Mouse (Mus musculus): ENCODE measurements around the gene Mta2. TPM values are rescaled to one million over a fixed set of nuclear protein-coding genes. Genes with fewer than 3 reads are reported as not detected.

The Mta2 gene
- polyA plus RNA-seq (2017; shearing (Covaris generic)): 219 TPM

DNA sequence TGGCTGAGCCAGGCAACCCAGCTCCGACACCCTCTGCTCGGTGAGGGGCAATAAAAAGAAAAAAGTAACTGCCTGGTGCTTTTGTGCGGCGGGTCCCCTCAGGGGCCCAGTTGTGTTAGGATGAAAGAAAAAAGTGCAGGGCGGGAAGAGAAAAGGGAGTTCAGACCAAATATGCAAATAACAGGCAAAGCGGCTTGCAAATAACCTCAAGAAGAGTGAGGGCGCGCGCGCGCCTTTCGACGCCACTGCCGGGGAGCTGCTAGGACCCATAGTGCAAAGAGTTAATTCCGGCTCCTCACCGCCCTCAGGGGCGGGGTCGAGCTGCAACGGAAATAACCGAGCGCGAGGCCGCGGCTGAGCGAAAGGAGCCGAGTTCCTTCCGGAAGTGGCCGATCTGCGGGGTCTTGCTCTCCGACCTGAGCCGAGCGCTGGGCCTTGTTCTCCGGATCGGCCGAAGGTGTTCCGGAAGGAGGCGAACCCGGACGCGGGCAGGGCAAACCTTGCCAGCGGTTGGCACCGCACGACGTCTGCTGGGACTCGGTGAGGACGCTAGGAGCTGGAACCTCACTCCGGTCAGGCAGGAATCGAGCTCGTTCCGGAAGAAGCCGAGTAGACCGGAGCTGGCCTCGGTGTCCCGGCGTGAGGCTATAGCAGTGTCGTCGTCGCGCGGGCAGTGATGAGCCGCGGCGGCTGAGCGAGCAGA, at the start of gene Mta2:
Mta2 (plus strand) TSS at position 361 of the 703 bp plus-strand sequence.

DNA sequence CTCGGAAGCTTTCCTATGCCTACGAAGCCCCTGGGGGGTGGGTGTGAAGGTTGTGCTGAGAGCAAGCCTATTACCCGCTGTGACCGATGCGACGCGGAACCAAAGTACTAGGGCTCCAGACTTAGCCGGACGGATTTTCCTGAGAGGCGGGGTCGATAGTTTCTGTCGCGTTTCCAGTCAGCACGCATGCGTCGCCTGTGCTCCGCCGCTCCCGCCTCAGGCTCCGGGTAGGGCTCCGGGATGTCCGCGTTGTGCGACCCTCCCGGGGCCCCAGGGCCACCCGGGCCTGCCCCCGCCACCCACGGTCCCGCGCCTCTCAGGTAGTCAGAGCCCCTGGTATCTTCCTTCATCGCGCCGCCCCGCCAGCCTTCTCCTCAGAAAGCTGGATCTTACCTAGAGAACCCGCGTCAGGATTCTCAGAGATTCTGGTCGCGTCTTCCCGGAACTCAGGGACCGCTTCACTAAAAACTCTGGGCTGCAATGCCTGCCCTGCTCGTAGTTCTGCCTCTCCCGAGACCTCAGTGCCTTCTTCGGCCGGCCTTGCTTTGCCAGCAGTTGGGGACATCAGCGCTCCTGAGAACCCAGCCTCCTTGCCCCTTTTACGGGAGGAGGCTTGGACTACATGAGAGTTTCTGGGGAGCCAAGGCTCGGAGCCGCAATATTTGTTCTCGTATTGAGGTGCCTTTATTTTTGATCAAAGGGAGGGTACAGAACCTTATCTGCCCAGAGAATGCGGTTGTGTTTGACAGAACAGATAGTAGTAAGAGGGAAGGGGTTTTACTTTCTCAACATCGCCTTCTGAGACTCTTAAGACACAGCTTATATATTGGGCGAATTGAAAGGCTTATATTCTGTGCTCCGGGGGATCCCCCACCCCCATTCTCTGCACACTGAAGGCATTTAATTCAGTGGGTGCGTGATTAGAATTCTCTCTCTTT, 48.6 kb upstream of the Mta2 start, which contains the start of gene Ints5:
Ints5 (plus strand) TSS at position 177 of the 938 bp plus-strand sequence.

DNA sequence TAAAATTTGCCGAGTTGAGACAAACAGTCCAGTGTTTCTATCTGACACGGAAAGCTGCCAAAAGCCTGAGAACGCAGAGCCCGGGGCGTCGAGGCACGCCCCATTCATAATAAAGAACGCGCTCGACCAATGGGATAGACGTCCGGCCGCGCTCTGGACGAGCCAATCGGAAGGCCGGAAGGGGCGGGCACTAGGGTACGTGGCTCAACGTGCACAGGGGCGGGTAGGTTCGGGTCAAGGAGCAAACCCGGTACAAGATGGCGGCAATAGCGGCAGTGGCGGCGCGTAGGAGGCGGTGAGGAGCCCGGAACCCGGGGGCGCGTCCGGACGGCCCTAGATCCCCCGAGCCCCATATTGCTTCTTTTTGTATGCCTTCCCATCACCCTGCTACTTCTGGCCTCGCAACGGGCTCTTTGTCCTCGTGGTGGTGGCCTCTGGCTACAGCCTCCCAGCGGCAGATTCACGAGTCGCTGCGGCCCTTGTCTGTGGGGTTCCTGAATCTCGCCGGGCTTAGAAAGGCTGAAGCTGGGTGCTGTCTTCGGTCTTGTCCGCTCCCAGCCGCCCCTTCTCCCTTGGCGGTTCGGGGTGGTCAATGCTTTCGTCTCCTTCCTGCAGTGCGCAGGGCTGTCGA, 43.7 kb upstream of the Mta2 start, which contains the start of gene Ganab:
Ganab (plus strand) TSS at position 207 of the 631 bp plus-strand sequence.

DNA sequence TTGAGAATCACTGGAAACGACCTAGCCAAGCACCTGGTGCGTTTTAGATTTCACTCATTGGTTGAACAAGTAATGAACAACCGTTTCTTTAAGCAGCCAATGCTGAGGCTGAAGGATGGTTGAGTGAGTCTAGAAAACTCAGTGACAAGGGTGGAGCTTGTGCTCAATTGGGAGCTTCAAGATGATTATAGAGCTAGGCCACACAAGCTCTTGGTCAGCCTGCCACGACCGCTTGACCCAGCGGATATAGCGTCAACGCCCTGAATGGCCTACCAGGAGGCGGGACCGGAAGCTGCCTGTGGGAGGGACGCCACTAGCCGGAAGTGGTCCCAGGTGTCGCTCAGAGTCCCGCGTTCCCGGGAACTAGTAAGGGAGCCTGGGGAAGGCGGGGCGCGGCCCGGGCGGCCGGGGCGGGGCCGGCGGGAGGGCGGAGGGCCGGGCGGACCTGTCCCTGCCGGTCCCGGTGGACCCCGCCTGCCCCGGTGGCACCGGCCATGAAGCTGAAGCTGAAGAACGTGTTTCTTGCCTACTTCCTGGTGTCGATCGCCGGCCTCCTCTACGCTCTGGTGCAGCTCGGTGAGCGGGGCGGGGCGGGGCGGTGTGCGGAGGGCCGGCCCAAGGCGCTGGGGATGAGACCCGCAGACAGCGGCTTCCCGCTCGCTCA, 21.5 kb upstream of the Mta2 start, which contains the start of gene B3gat3:
B3gat3 (plus strand) TSS at position 302 of the 664 bp plus-strand sequence.

DNA sequence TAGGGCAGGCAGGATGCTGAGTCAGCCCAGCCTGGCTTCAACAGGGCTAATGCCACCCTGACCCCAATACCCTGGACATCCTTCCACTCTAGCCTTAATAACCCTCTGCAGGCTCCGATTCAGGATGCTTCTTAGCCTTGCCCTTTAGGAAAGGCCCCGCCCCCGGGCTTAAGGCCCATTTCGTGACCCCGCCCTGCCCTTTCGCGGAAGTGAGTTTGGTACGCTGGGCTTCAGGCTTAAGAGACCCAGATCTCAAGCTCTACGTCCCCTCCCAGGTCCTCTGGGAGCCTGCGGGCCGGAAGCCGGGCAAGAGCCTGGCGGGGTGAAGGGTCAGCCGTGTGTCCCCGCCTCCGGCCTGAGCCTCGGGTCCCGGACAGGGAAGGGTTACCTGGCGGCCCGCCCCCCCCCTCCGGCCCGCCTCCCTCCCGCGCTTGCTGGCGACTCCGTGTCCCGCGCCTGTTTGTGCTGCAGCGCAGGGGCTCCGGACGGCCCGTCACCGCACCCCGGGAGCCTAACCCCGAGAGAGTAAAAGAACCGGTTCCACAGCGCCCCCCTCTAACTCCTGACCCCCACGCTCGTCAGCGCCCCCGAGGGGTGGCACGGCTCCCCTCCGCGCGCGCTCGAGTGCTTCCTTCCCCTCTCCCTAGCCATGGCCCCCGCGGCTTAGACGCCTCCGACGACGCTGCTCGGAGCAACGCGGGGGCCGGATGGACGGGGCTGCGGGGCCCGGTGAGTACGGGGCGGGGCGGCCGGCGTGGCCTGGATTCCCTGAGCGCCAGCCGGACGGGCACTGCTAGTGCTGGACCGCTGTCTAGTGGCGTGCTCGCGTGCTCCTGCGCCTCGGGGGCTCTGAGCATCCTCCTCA, 12.2 kb upstream of the Mta2 start, which contains the start of the genes Rom1 and Eml3:
Rom1 (minus strand) TSS at position 133 of the 865 bp plus-strand sequence.
Eml3 (plus strand) TSS at position 329 of the 865 bp plus-strand sequence.

DNA sequence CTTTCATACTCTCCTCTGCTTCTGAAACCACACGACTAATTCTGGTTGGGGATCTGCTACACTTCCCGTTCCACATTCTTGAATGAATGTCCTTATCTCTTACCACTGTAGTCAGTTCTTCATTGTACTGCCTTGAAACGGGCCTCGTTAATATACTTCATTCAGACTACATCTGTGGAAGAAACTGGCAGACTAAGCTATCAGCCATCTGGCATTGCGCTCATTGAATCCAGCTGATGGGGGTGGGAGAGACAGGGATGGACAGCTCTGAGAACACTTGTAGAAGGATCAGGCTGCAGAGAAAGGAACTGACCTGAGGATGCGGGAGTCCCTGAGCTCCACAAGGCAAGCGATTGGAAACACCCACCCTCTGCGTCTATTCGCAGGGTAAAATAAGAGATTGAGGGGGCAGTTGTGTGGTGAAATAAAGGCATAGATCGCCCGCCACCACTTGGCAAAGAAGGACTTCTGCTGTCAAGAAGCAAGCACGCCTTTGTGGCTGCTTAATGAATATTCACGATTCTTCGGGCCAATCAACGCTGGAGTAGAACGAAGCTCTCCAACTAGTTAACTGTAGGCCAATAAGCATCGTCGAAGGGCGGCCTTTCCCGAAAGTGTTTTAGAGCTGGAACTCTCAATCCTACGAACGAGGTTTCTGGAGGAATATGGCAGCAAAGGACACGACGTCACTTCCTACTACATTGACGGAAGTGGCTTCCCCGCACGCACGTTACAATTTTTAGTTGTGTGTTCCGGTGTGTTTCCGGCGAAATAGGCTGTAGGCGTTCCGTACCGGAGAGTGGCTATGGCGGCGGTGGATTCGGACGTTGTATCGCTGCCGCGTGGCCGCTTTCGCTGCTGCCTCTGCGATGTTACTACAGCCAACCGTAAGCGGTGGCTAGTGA, 11.7 kb downstream of the Mta2 start, which contains the start of gene Tut1:
Tut1 (plus strand) TSS at position 713 of the 905 bp plus-strand sequence.

DNA sequence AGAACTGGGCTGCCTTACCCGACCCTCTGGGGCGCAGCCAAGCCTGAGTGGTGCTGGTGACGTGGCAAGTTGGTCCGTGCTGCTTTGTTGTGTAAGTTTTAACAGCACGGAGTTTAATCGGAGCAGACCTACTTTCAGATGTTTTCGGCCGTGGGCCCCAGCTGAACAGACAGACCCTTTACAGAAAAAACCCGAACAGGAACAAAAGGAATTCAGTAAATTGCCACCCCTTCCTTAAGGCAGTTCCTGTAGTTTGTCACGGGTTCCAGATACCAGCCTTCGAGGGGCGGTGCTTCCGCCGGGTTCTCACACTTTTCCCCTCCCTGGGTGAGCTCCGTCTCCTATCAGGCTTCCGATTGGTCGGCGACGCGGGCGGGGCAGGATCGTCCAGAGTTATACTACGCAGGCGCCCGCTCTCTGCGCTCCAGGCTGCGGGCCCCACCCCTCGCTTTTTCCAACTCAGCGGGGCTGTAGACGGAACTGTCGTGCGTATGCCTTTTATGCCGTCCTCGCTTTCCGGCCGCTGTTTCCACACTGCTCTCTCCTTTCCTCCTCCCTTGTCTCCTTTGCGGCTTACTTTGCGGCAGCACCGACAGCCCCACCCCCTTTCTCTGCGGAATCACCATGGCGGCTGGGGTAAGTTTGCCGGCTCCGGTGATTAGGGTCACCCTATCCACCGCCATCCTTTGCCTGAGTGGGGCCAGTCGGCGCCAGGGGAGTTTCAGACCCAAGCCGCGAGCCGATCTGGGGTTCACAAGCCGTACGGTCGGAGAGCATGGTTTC, 25.1 kb downstream of the Mta2 start, which contains the start of gene Eef1g:
Eef1g (plus strand) TSS at position 452 of the 783 bp plus-strand sequence.

DNA sequence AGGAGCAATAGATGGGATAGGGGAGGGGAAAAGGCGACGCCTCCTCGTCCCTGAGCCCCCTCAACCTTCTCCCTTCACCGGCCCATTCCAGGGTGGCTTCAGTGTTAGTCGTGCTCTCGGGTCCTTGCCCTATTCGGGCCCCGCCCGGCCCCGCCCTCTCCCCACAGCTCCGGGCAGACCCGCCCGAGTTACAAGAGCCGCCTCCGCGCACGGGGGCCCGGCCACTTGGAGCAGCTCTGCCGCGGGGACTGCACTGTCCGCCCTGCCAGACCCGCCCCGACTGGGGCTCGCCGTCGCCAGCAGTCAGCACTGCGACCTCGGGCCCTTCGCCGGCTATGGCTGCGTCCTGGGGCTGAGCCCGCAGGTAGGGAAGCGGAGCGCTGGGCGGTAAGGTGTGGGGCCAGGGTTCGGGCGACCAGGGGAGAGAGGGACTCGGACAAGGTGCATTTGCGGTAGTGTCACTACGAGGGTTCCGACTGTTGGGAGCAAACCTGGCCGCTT, 47.4 kb downstream of the Mta2 start, which contains the start of gene Ahnak:
Ahnak (plus strand) TSS at position 219 of the 501 bp plus-strand sequence.

Other genes starting within 250 kb of the Mta2 start
- gene Slc3a2, start 218.5 kb upstream of the Mta2 start, polyA plus RNA-seq (2017; shearing (Covaris generic)): 546 TPM
- 91.5 TPM for gene Wdr74, start 206.0 kb upstream of the Mta2 start, polyA plus RNA-seq (2017; shearing (Covaris generic))
- 3.0 TPM for gene 1700092M07Rik, start 201.2 kb upstream of the Mta2 start, polyA plus RNA-seq (2017; shearing (Covaris generic))
- gene Stx5a, start 200.5 kb upstream of the Mta2 start, polyA plus RNA-seq (2017; shearing (Covaris generic)): 246 TPM
- gene Nxf1, start 184.8 kb upstream of the Mta2 start, polyA plus RNA-seq (2017; shearing (Covaris generic)): 362 TPM
- 32.4 TPM for gene Tmem223, start 170.9 kb upstream of the Mta2 start, polyA plus RNA-seq (2017; shearing (Covaris generic))
- 143 TPM for gene Tmem179b, start 167.4 kb upstream of the Mta2 start, polyA plus RNA-seq (2017; shearing (Covaris generic))
- 9.7 TPM for gene Taf6l, start 155.5 kb upstream of the Mta2 start, polyA plus RNA-seq (2017; shearing (Covaris generic))
- 74.4 TPM for gene Polr2g, start 143.3 kb upstream of the Mta2 start, polyA plus RNA-seq (2017; shearing (Covaris generic))
- 1.4 TPM for gene Zbtb3, start 139.3 kb upstream of the Mta2 start, polyA plus RNA-seq (2017; shearing (Covaris generic))
- gene Ttc9c, start 122.5 kb upstream of the Mta2 start, polyA plus RNA-seq (2017; shearing (Covaris generic)): 23.9 TPM
- gene Hnrnpul2, start 121.9 kb upstream of the Mta2 start, polyA plus RNA-seq (2017; shearing (Covaris generic)): 14.0 TPM
- not detected for gene AC129217.1, start 112.1 kb upstream of the Mta2 start, polyA plus RNA-seq (2017; shearing (Covaris generic))
- gene Bscl2, start 104.4 kb upstream of the Mta2 start, polyA plus RNA-seq (2017; shearing (Covaris generic)): 70.9 TPM
- gene Gng3, start 102.7 kb upstream of the Mta2 start, polyA plus RNA-seq (2017; shearing (Covaris generic)): not detected
- not detected for gene Lrrn4cl, start 91.1 kb upstream of the Mta2 start, polyA plus RNA-seq (2017; shearing (Covaris generic))
- gene Ubxn1, start 70.4 kb upstream of the Mta2 start, polyA plus RNA-seq (2017; shearing (Covaris generic)): 131 TPM
- gene Uqcc3, start 61.0 kb upstream of the Mta2 start, polyA plus RNA-seq (2017; shearing (Covaris generic)): 24.6 TPM
- gene Lbhd1, start 58.1 kb upstream of the Mta2 start, polyA plus RNA-seq (2017; shearing (Covaris generic)): 37.0 TPM
- gene Gm49403, start 57.9 kb upstream of the Mta2 start, polyA plus RNA-seq (2017; shearing (Covaris generic)): not detected
- gene 1810009A15Rik, start 53.0 kb upstream of the Mta2 start, polyA plus RNA-seq (2017; shearing (Covaris generic)): 26.9 TPM
- not detected for gene Gm49416, start 52.9 kb upstream of the Mta2 start, polyA plus RNA-seq (2017; shearing (Covaris generic))
- 29.7 TPM for gene Ints5, start 48.9 kb upstream of the Mta2 start, polyA plus RNA-seq (2017; shearing (Covaris generic))
- gene Ganab, start 43.8 kb upstream of the Mta2 start, polyA plus RNA-seq (2017; shearing (Covaris generic)): 91.7 TPM
- 45.8 TPM for gene B3gat3, start 21.5 kb upstream of the Mta2 start, polyA plus RNA-seq (2017; shearing (Covaris generic))
- gene Rom1, start 12.5 kb upstream of the Mta2 start, polyA plus RNA-seq (2017; shearing (Covaris generic)): 3.3 TPM
- 67.4 TPM for gene Eml3, start 12.3 kb upstream of the Mta2 start, polyA plus RNA-seq (2017; shearing (Covaris generic))
- 49.1 TPM for gene Tut1, start 12.0 kb downstream of the Mta2 start, polyA plus RNA-seq (2017; shearing (Covaris generic))
- 292 TPM for gene Eef1g, start 25.2 kb downstream of the Mta2 start, polyA plus RNA-seq (2017; shearing (Covaris generic))
- 147 TPM for gene Ahnak, start 47.4 kb downstream of the Mta2 start, polyA plus RNA-seq (2017; shearing (Covaris generic))
- gene Scgb1a1, start 146.1 kb downstream of the Mta2 start, polyA plus RNA-seq (2017; shearing (Covaris generic)): not detected
- gene Asrgl1, start 193.8 kb downstream of the Mta2 start, polyA plus RNA-seq (2017; shearing (Covaris generic)): 21.0 TPM

Data from effector memory CD4-positive, alpha-beta T cell, adult 5 months (primary cell).